Mouse (Mus musculus) retina, postnatal 1 day (tissue): ENCODE results near the gene Rnf4.

Source experiments
- DNase-seq: peaks from one replicate; pipeline ENCODE4 v3.0.0-alpha.2; 2012

Gene Rnf4

DNA sequence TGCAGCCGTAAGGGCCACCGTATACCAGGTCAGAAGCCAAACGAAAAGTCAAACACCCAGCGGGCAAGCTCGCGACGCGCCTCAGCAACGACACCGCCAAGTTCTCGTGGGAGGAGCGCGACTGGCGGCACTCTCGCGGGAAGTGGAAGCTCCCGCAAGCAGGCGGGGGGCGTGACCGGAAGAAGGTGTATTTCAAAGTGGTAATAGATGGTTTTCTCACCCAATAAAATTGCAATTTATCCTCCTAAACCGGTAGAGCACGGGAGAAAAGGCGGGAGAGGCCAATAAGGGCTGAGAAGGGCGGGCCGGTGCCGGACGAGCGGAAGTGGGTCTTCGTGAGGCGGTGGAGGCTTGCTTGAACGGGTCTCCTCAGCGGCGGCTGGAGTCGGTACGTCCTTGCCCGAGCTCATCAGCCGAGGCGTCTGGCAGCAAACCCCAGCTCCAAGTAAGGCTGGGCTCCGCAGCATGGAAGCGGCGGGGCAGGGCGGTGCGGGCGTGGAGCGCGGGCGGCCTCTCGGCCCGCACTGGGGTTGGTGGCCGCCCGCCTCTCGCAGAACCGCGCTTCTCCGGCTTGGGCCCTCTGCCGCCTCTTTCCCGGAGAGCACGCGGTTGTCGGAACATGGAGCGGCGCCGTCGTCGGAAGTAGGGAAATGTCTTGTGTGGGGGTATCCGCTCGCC is at the start of gene Rnf4:
Rnf4 (plus strand) TSS at position 193 of the 678 bp plus-strand sequence.
- DNase-seq = peak; percentile 99

GRCm38 (mm10) chr5:34286516-34286915 is 49.6 kb upstream of the Rnf4 start:
- peak; percentile 41 for DNase-seq

GRCm38 (mm10) chr5:34287001-34287837 is 48.9 kb upstream of the Rnf4 start:
- DNase-seq = peak; percentile 61

DNA sequence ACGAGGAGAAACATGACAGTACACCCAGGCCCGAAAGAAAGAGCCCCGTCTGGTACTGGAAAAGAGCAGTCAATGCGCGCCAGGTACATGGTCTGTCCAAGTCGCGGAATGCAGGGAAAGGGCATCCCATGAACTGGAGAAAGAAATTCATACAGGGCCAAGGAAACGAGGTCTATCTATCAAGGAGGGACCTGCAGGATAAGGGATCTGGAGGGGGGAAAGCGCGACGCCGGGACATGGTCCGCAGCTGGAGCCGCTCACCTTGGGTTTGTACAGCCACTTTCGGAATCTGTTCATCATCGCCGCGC is 48.3 kb upstream of the Rnf4 start:
- DNase-seq = peak; percentile 42

DNA sequence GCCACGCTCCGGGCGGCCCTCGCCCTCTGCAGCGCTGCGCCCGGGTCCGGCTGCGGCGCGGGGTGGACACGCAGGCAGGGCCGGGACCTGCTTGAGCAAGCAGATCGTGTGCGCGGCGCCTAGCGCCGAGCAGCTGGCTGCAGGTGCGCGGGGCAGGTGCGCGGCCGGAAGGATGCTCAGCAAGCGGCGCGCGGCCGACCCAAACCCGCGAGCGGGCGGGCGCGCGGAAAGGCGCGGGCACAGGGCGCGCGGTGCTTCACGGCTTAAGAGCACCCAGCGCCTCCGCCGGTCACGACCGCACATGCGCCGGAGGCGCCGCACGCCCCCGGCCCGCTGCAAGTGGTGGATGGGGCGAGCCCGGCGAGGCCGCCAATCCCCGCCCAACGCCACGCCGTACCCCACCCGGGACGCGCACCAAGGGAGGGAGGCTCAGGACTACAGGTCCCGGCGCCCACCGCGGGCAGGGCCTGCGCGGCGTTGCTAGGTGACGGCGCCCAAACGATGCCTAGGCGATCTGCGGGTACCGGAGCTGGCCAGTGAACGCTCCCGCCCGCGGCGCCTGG is 47.9 kb upstream of the Rnf4 start, which contains the start of the genes Zfyve28 and Cfap99:
Zfyve28 (minus strand) TSS at position 296 of the 563 bp plus-strand sequence.
Cfap99 (plus strand) TSS at position 447 of the 563 bp plus-strand sequence.
- peak; percentile 95 for DNase-seq

- no peak for DNase-seq
These were observed 46.8 kb upstream of the Rnf4 start for GRCm38 (mm10) chr5:34289286-34289685.

- DNase-seq = no peak
These were observed 42.7 kb upstream of the Rnf4 start for GRCm38 (mm10) chr5:34293363-34293762.

- DNase-seq = no peak
These were observed 41.4 kb upstream of the Rnf4 start for GRCm38 (mm10) chr5:34294696-34295095.

DNA sequence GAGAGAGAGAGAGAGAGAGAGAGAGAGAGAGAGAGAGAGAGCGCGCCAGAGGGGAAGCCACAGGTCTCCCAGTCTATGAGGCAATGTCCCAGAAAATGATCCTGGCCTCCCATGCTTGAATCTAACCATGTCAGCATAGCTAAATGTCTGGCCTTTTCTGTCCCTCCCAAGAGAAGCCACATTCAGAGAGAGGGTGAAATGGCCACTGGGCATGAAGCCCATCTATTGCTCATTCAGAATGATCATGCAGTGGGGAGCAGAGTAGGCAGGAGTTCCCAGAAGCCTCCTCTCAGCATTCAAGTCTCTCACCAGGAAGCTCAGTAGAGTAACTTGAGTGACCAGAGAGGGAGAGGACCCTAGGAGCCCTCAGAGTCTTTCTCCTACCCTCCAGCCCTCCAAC is 40.9 kb upstream of the Rnf4 start:
- DNase-seq = no peak

DNA sequence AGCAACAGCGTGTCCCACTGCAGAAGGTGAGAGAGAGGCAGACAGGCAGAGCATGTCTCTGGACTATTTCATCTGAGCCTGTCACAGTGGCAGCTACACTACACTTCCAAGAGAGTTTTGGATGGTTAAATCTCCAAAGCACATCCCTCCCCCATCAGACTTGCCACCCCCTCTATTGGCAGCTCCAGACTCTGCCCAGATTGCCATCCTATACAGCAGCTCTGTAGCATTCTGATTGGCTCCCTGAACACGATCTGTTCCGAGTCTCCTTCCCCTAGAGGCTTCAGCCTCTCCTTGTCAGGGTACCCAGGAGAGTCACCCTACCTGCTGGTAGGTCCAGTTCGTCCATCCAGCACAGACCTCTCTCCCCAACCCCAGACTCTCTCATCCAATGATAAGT is 38.0 kb upstream of the Rnf4 start:
- no peak for DNase-seq

DNA sequence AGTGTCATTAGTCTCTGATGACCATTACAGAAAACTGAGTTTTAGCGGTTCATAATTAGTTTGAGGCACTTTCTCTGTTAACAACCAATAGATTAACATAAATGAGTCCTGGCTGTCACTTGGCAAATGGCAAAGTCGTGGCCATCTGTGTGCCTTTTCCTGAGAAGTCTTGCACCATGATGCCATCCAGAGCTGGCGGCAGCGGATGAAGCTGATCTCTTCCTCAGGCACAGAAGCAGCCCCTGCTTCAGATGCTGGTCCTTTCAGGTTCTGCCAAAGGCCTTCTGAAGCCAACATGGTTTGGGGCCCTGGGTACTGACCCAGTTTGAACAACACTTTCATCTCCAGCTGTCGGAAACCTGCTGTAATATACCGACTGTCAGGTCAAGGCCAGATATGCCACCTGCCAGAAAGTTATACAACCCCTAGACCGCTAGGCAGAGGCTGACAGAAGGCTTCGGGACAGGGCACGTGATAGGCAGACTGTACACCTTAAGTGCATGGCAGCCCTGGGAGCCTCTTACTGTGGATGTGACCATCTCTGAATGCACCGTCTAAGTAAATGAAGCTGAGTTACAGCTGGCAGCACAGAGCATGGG is 37.1 kb upstream of the Rnf4 start:
- DNase-seq = no peak

- no peak for DNase-seq
These were observed 33.7 kb upstream of the Rnf4 start for GRCm38 (mm10) chr5:34302377-34302776.

- no peak for DNase-seq
These were observed 27.1 kb upstream of the Rnf4 start for GRCm38 (mm10) chr5:34309016-34309415.

DNA sequence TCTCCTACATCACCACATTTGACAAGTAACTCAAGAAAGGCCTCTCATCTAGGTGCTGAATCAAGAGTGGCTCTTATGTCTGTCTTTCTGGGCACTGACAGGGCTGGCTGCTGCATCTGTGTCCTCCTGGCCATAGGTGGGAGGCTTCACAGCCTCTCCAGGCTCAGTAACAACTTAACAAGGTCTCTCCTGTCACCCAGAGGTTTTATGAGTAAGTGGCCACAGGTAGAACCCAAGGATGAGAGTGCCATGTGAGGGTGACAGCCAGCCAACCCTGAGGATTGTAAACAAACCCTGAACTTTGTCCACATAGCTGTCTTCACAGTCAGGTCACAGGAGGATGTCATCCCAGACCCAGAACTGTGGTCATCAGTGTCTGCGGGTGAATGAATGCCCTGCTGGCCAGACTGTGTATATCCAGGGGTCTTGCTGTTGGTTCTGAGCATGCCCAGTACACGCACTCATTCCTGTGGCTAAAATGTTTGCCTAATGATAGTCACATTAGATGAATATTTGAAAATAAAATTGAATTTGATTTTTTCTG is 16.5 kb upstream of the Rnf4 start:
- no peak for DNase-seq

GRCm38 (mm10) chr5:34321236-34321635 is 14.9 kb upstream of the Rnf4 start:
- DNase-seq = no peak

- DNase-seq = no peak
These were observed 10.8 kb upstream of the Rnf4 start for GRCm38 (mm10) chr5:34325286-34325685.

DNA sequence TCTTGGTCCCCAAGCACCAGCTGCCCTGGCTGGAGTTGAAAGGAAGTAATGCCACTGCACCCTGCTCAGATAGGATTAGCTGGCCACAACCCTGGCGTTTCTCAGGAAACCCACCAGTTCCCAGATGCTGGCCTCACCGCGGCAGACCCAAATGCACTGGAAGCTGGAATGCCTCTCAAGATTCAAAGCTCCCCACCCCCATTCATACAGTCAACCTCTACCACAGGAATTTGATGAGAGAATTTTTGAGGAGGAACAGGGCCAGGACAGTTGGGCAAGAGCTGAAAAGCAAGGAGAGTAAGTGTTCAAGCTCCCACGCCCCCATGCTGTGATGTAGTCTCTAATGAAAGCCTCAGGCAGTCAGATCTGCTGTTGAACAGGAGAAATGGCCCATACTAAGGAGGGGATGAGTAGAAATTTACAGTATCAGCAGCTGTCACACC is 9.8 kb upstream of the Rnf4 start:
- peak; percentile 23 for DNase-seq

- peak; percentile 61 for DNase-seq
These were observed 9.1 kb upstream of the Rnf4 start for GRCm38 (mm10) chr5:34326875-34327576.

DNA sequence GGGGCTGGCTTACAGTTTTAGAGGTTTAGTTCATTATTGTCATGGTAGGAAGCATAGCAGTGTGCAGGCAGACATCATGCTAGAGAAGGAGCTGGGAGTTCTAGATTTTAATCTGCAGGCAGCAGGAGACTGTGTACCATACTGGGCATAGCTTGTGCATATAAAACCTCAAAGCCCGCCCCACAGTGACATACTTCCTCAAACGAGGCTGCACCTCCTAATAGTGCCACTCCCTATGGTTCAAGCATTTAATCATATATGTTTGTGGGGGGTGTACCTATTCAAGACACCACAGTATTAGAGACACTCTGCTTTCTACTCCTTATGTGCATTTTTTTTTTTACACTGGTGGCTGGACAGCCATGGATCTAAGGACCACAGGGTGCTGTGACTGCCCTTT is 6.0 kb upstream of the Rnf4 start:
- DNase-seq = no peak

DNA sequence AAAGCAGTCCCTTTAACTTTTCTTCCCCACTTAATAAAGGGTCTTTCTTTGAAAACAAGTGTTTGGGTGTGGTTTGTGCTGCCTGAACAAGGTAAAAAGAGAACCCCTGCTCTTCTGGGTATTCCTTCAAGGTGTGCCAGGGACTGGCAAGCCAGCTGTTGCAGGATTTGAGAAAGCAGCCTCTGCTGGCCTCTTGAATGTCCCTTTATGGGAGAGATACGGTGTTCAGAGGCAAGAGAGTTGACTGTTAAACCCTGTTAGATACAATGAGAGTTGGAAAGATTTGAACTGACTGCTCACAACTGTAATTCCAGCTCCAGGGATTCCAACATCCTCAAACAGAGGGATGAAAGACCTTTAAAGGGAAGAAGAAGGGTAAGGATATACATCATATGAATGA is 2.0 kb upstream of the Rnf4 start:
- DNase-seq = no peak

DNA sequence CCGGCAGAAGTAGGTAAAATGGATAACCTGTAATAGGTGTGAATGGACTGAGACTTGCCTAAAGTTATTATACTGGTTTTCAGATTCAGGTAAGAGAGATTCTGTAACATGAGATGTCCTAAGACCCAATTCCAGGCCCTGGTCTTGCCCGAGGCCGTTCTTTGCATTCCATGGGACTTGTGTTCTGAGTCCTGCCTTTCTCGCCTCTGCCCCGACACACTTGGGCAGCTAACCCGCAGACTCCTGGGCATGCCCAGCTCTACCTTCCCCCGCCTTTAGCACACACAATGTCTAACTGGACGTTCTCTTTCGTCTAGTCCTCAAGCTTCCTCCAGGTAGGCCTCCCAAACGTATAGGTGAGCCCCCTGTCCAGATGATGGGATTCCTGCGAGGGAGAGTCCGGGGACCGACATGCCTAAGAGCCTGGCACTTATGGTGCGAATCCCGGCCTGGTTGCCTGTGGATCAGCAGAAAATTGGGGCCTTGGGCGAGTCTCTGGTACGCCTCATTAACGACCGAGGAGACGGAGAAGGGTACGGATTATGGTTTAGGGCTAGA is 471 bp upstream of the Rnf4 start:
- DNase-seq = no peak

- DNase-seq = peak; percentile 70
These were observed 824 bp downstream of the Rnf4 start for GRCm38 (mm10) chr5:34336775-34337450.
